Mouse (Mus musculus): ENCODE measurements around the gene Krt78.

Krt78 gene

GRCm38 (mm10) chr15:101973414-101974077 is 19.5 kb upstream of the Krt78 start:
- peak; percentile 95 for DNase-seq (ENCODE audit: low read depth, low spot score)

GRCm38 (mm10) chr15:101970536-101970935 is 16.4 kb upstream of the Krt78 start:
- peak; percentile 82 for DNase-seq (ENCODE audit: low read depth, low spot score)

GRCm38 (mm10) chr15:101966808-101967207 is 12.7 kb upstream of the Krt78 start:
- no peak for DNase-seq (ENCODE audit: low read depth, low spot score)

- no peak for DNase-seq (ENCODE audit: low read depth, low spot score)
These were observed 4.8 kb upstream of the Krt78 start for GRCm38 (mm10) chr15:101958891-101959290.

- DNase-seq (ENCODE audit: low read depth, low spot score), result no peak
These were observed 1.2 kb downstream of the Krt78 start for GRCm38 (mm10) chr15:101952733-101953474.

- no peak for DNase-seq (ENCODE audit: low read depth, low spot score)
These were observed 8.7 kb downstream of the Krt78 start for GRCm38 (mm10) chr15:101945430-101945829.

- no peak for DNase-seq (ENCODE audit: low read depth, low spot score)
These were observed 12.1 kb downstream of the Krt78 start for GRCm38 (mm10) chr15:101941948-101942347.

GRCm38 (mm10) chr15:101940274-101940829 is 13.7 kb downstream of the Krt78 start, which contains the start of gene Krt79:
Gene Krt79, minus strand, starts transcription at chr15:101940324.
- no peak for DNase-seq (ENCODE audit: low read depth, low spot score)

GRCm38 (mm10) chr15:101938600-101939308 is 15.3 kb downstream of the Krt78 start:
- DNase-seq (ENCODE audit: low read depth, low spot score), result no peak

- no peak for DNase-seq (ENCODE audit: low read depth, low spot score)
These were observed 21.1 kb downstream of the Krt78 start for GRCm38 (mm10) chr15:101933024-101933423.

- peak; percentile 13 for DNase-seq (ENCODE audit: low read depth, low spot score)
These were observed 24.4 kb downstream of the Krt78 start for GRCm38 (mm10) chr15:101929666-101930065.

- DNase-seq (ENCODE audit: low read depth, low spot score), result peak; percentile 38
These were observed 25.0 kb downstream of the Krt78 start for GRCm38 (mm10) chr15:101929087-101929486.

GRCm38 (mm10) chr15:101927340-101928080 is 26.6 kb downstream of the Krt78 start:
- no peak for DNase-seq (ENCODE audit: low read depth, low spot score)

- no peak for DNase-seq (ENCODE audit: low read depth, low spot score)
These were observed 29.0 kb downstream of the Krt78 start for GRCm38 (mm10) chr15:101925041-101925440.

GRCm38 (mm10) chr15:101924635-101925034 is 29.5 kb downstream of the Krt78 start, which contains the start of gene Krt4:
Gene Krt4, minus strand, starts transcription at chr15:101924735.
- DNase-seq (ENCODE audit: low read depth, low spot score), result peak; percentile 40

- no peak for DNase-seq (ENCODE audit: low read depth, low spot score)
These were observed 31.8 kb downstream of the Krt78 start for GRCm38 (mm10) chr15:101922296-101922695.

- no peak for DNase-seq (ENCODE audit: low read depth, low spot score)
These were observed 38.0 kb downstream of the Krt78 start for GRCm38 (mm10) chr15:101916072-101916471.

GRCm38 (mm10) chr15:101904849-101905248 is 49.2 kb downstream of the Krt78 start:
- DNase-seq (ENCODE audit: low read depth, low spot score), result no peak

GRCm38 (mm10) chr15:101902171-101903149 is 51.6 kb downstream of the Krt78 start:
- DNase-seq (ENCODE audit: low read depth, low spot score), result no peak
